Mouse (Mus musculus) frontal cortex, postnatal 36 days (tissue): ENCODE data around the gene Mast4.

ENCODE experiments used
- DNase-seq, 2 experiments: peaks; one replicate each; pipeline ENCODE4 v3.0.0; 2022; ENCODE audit warnings: low spot score in 2 of 2

Mast4 gene

GRCm38 (mm10) chr13:102892783-102893182 is 441.5 kb downstream of the Mast4 start:
- DNase-seq: no peak

- no peak for DNase-seq
These were observed 444.3 kb downstream of the Mast4 start for GRCm38 (mm10) chr13:102889989-102890388.

- no peak for DNase-seq
These were observed 444.8 kb downstream of the Mast4 start for GRCm38 (mm10) chr13:102889537-102889936.

- DNase-seq: no peak
These were observed 445.3 kb downstream of the Mast4 start for GRCm38 (mm10) chr13:102888895-102889490.

GRCm38 (mm10) chr13:102888211-102888610 is 446.1 kb downstream of the Mast4 start:
- DNase-seq: no peak

GRCm38 (mm10) chr13:102887534-102887933 is 446.8 kb downstream of the Mast4 start:
- no peak for DNase-seq

- no peak for DNase-seq
These were observed 447.5 kb downstream of the Mast4 start for GRCm38 (mm10) chr13:102886788-102887187.

- DNase-seq: no peak
These were observed 448.1 kb downstream of the Mast4 start for GRCm38 (mm10) chr13:102886147-102886546.

GRCm38 (mm10) chr13:102880381-102881076 is 453.8 kb downstream of the Mast4 start:
- no peak for DNase-seq

- DNase-seq: no peak
These were observed 455.7 kb downstream of the Mast4 start for GRCm38 (mm10) chr13:102878631-102879030.

- DNase-seq: no peak
These were observed 456.5 kb downstream of the Mast4 start for GRCm38 (mm10) chr13:102877766-102878325.

GRCm38 (mm10) chr13:102877154-102877553 is 457.1 kb downstream of the Mast4 start:
- DNase-seq: peak; percentile 53 to 57

- no peak for DNase-seq
These were observed 458.8 kb downstream of the Mast4 start for GRCm38 (mm10) chr13:102875520-102875919.

- DNase-seq: no peak
These were observed 459.2 kb downstream of the Mast4 start for GRCm38 (mm10) chr13:102875144-102875476.

- DNase-seq: peak; percentile 46 to 52
These were observed 459.7 kb downstream of the Mast4 start for GRCm38 (mm10) chr13:102874465-102875143.

GRCm38 (mm10) chr13:102873412-102874016 is 460.8 kb downstream of the Mast4 start:
- no peak for DNase-seq

GRCm38 (mm10) chr13:102871380-102872104 is 462.8 kb downstream of the Mast4 start:
- DNase-seq: no peak

- no peak for DNase-seq
These were observed 464.8 kb downstream of the Mast4 start for GRCm38 (mm10) chr13:102869541-102869940.

GRCm38 (mm10) chr13:102866816-102867215 is 467.5 kb downstream of the Mast4 start:
- DNase-seq: no peak

- no peak for DNase-seq
These were observed 468.1 kb downstream of the Mast4 start for GRCm38 (mm10) chr13:102865971-102866724.

- DNase-seq: no peak
These were observed 468.8 kb downstream of the Mast4 start for GRCm38 (mm10) chr13:102865494-102865893.
